Mouse (Mus musculus) Patski (cell line): ENCODE measurements around the gene Nin. TPM values are rescaled to one million over a fixed set of nuclear protein-coding genes. Genes with fewer than 3 reads are reported as not detected.

Experiments used
- ATAC-seq: fragments of 100-300 bp; one replicate; pipeline ENCODE4 v1.8.0; 2021
- CTCF ChIA-PET: fragments of 350-600 bp; sonication (Branson Sonifier 250); formaldehyde crosslinking; loops from one replicate; lab custom pipeline; 2022; ENCODE audit warnings: inconsistent platforms; lab: Charles Lee
- POLR2A ChIA-PET: fragments of 350-600 bp; sonication (Branson Sonifier 250); formaldehyde crosslinking; loops from one replicate; lab custom pipeline; 2022; ENCODE audit warnings: antibody characterized with exemption, inconsistent platforms; lab: Charles Lee
- DNase-seq: peaks from one replicate; pipeline ENCODE4 v3.0.0-alpha.2; 2011; ENCODE audit warnings: low read depth, low spot score
- H3K27me3 ChIP-seq: fragments of 371-371 bp; one replicate; pipeline ENCODE4 v1.5.1; 2021
- CTCF ChIP-seq: fragments of 100-300 bp; IDR thresholded peaks from one replicate; pipeline ENCODE4 v1.5.1; 2021
- in situ Hi-C: fragments of 300-500 bp; cut with MboI; formaldehyde crosslinking; loops from 3 replicates; pipeline ENCODE4 v1.11.1; 2018; ENCODE audit warnings: low pct_unique_long_range_greater_than_20kb, mixed read lengths
- polyA plus RNA-seq: library from polyadenylated mRNA; unstranded; gene quantifications from one replicate; pipeline ENCODE4 v1.2.3, GENCODE M21; 2021

The Nin gene
- polyA plus RNA-seq, 1 experiment from 2014 or later: 29.7 TPM

DNA sequence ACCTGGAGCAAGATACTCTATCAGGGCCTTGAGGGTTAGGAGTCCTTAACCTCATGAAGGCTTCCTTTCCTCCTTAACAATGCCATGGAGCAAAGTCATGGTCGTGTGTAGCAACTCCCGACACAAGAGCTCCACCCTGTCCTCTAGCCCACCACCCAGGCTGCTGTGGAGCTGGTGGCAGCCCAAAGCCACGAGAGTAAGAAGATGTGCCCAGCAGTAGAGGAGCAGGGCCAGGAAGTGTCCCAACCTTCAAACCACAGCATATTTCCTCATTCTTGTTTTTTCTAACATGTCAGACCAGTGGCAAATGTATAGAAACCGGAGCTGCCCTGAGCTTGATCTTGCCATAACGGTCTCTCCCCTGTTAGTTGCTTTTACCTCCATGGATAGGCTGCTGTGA lies 29.3 kb downstream of the Nin start:
- in situ Hi-C loops: no loop called here
- POLR2A ChIA-PET: no interaction called here
- DNase-seq (no peak), ATAC-seq (no peak)
- CTCF ChIA-PET: no interaction called here
- TF ChIP-seq CTCF: no peak
- no peaks in the 10 kb centered on the region for H3K27me3 ChIP-seq

DNA sequence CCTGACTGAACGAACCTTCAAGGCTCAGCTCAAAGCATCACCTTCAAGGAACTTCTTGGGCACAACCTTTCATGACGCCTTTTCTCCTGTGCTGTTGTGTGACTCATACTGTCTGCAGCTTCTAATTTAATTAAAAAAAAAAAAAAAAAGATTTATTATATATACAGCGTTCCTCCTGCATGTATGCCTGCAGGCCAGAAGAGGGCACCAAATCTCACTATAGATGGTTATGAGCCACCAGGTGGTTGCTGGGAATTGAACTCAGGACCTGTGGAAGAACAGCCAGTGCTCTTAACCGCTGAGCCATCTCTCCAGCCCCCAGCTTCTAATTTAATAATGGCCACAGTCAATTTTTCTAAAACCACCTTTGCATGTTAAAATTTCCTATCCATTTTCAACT lies 29.8 kb downstream of the Nin start:
- DNase-seq (no peak), ATAC-seq (no peak)
- POLR2A ChIA-PET: interaction anchor here (0.6 kb wide), 1 partner anchor 8 kb away, joined by 3 read pairs; no protein-coding TSS in a partner anchor
- H3K27me3 ChIP-seq: no peaks in the 10 kb centered on the region
- in situ Hi-C loops: no loop called here
- CTCF ChIA-PET: no interaction called here
- no peak for TF ChIP-seq CTCF

DNA sequence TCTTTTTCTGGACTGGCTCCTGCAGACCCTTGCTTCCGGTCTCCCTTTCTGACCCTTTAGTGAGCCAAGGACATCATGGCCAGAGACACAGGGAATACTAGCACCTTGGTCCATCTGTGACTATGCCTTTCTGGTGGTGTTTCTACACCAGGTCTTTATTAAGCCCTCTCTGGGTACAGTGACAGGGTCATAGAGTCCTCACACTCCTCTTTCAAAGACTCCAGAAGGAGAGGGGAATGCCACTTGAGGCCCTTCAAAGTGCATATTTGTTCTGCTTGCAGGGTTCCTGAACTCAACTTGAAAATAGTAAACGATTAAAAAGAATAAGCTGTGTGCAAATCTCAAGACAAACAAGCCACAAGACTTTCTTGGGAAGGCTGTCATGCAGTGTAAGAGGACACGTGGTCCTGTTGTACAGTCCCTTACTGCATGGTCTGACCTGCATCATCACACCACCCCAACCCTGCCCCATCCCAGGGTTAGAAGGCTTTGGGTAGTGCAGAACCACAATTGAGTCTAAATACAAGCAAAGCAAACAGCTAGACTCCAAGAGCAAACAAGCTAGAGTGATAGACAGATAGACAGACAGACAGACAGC lies 30.5 kb downstream of the Nin start:
- H3K27me3 ChIP-seq: no peaks in the 10 kb centered on the region
- DNase-seq: no peak
- ATAC-seq: no peak
- in situ Hi-C loops: no loop called here
- TF ChIP-seq CTCF: no peak
- ChIA-PET POLR2A (interaction anchor here (0.6 kb wide), 1 partner anchor 9 kb away, joined by 3 read pairs; no protein-coding TSS in a partner anchor), CTCF (no interaction called here)

DNA sequence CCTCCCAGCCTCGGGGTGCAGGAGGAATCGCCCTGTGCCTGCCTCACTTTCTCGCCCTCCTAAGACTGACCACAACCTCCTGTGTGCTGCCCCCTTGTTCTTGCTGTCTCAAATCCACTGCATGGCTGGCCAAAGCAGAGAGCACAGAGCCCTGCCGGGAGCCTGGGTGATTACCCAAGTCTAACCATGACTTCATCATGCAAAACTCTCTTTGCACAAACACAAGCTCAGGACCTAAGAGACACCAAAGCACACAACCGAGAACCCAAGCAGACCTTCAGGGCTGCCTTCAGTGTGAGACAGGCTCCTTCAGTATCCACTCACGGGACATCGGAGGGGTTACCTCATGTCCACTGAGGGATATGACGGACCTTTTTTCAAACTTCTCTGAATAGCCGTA lies 31.0 kb downstream of the Nin start:
- DNase-seq: no peak
- H3K27me3 ChIP-seq: no peaks in the 10 kb centered on the region
- TF ChIP-seq CTCF: no peak
- ChIA-PET POLR2A (no interaction called here), CTCF (no interaction called here)
- ATAC-seq: peak; percentile 74
- in situ Hi-C loops: no loop called here

DNA sequence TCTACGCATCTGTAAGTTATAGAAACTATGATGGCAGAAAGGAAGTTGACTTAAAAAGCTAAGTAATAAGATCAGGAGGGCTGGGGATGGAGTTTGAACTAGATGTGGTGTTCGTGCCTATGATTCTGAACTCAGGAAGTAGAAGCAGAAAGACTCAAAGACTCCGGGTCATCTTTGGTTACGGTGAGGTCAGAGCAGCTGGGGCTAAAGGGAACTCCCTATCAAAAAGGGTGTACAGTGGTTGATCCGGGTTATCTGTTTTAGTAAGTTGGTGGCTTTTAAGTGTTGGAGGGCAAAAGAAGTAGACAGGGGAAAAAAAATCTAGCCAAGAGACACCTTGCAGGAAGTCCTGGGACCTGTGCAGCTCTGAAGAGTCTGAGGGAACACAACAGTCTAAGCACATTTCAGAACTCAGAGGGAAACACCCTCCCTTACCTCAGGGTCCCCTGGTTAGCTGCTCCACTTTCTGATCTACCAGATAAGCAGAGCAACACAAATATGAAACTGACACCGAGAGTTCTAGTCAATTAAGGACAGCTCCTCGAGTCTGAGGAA lies 35.0 kb downstream of the Nin start:
- in situ Hi-C loops: no loop called here
- ATAC-seq (no peak), DNase-seq (no peak)
- H3K27me3 ChIP-seq: no peaks in the 10 kb centered on the region
- POLR2A ChIA-PET: no interaction called here
- no peak for TF ChIP-seq CTCF
- CTCF ChIA-PET: no interaction called here

DNA sequence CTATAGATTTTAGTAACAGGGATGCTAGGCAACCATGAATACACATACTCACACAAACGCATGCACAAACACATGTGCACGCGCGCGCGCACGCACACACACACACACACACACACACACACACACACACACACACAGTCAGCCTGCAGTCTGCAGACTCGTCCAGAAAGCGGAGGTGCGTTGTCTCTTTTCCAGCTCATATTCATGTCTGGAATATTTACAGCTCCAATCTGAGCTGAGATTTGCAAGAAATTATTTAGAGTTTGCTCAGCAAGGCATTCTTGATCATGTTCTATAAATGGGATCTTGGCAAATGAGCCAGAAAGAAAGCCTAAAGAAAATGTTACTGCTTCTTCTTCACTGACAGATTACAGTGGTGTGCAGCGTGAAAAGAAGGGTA lies 37.0 kb downstream of the Nin start:
- ATAC-seq: no peak
- H3K27me3 ChIP-seq: no peaks in the 10 kb centered on the region
- ChIA-PET POLR2A (no interaction called here), CTCF (no interaction called here)
- DNase-seq: no peak
- TF ChIP-seq CTCF: no peak
- in situ Hi-C loops: no loop called here

DNA sequence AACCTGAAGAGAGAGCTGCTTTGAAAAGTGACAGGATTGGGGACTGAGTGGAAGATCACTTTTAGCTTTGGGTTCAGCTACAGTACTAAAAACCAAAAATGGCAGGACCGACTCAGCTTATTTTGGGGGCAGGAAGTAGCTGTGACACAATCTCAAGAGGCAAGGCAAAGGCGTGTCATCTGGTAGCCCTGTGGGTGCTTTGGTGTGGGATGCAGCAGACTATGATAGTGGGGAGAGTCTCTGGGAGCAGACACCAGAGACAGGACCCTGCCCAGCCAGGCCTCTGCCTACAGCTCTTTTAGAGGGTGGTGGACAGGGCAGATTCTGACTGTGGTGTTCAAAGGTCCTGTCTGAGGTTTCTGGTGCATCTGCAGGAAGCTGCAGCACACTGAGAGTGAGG lies 38.5 kb downstream of the Nin start:
- CTCF ChIA-PET: interaction anchor here (1.0 kb wide), 1 partner anchor 14 kb away, joined by 3 read pairs; no protein-coding TSS in a partner anchor
- DNase-seq (no peak), ATAC-seq (no peak)
- in situ Hi-C loops: no loop called here
- TF ChIP-seq CTCF: no peak
- POLR2A ChIA-PET: interaction anchor here (0.7 kb wide), 1 partner anchor 48 kb away, joined by 3 read pairs; no protein-coding TSS in a partner anchor
- H3K27me3 ChIP-seq: no peaks in the 10 kb centered on the region

DNA sequence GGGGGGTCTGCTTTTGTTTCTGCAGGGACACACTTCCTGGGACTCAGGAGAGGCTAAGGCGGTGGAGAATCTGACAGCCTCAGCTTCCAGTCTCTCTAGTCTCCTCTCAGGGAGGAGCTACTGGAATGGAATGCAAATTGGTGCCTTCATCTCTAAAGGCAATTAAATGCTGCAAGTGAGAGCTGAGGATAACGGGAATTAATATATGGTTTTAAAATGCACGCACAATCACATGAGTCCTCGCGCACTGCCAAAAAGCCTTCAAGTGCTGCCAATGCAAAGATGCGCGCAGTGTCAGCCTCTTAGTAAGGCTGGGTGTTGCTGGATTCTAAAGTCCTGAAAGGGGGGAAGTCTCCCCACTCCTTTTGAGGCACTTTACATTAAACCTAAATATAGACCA lies 42.6 kb downstream of the Nin start:
- no peak for DNase-seq
- in situ Hi-C loops: no loop called here
- ChIA-PET CTCF (interaction anchor here (1.3 kb wide), 1 partner anchor 10 kb away, joined by 4 read pairs; no protein-coding TSS in a partner anchor), POLR2A (interaction anchor here (0.6 kb wide), 1 partner anchor 95 kb away, joined by 4 read pairs; no protein-coding TSS in a partner anchor)
- no peak for ATAC-seq
- no peaks in the 10 kb centered on the region for H3K27me3 ChIP-seq
- no peak for TF ChIP-seq CTCF

DNA sequence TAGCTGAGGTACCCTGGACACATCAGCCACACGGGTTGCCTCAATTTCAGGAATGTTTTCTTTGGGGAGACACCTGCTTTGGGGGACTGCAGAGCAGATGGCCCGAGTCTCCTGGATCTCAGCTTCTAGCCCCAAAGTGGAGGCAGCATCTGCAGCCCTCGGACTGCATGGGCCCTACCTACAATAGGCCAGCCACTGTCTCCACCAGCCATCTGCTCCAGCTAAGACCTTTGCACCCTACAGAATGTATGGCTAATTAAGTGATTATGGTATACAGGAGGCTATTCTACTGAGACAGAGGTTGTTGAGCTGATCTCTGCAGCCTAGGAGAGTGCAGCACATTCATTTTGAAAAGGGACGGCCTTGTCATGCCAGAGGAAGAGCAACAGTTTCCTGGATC lies 43.2 kb downstream of the Nin start:
- H3K27me3 ChIP-seq: no peaks in the 10 kb centered on the region
- ATAC-seq (no peak), DNase-seq (no peak)
- POLR2A ChIA-PET: interaction anchor here (1.9 kb wide), 1 partner anchor 34 kb away, joined by 5 read pairs; no protein-coding TSS in a partner anchor
- TF ChIP-seq CTCF: no peak
- in situ Hi-C loops: no loop called here
- CTCF ChIA-PET: interaction anchor here (1.3 kb wide), 1 partner anchor 10 kb away, joined by 4 read pairs; no protein-coding TSS in a partner anchor

DNA sequence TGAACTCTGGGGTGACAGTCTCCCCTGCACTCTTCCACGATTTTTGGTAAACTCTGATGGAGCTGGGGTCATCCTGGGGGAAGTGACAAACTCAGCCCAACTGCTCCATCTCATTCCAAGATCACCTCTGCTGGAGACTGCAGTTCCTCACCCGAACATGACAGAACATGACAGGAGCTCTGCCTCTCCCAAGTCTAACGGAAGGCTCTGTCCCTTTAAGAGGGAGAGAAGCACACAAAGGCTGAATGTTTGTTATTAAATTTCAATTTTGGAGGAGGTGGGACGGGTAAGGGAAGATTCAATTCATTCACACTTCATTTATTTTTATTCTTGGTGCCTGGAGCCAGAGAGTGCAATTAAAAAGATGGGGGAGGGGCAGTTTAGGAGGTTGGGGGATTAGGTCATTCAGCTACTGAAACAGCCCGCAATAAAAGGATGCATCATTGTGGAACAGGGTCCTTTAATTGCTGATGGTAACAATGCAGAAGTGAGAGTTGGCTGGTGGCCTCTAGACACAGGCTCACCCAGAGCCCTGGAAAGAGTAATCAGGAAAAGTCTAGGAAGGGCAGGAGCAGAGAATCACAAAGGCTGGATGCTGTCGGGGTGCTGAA lies 44.8 kb downstream of the Nin start:
- peak; percentile 64 for ATAC-seq
- DNase-seq: peak; percentile 78
- CTCF ChIA-PET: no interaction called here

DNA sequence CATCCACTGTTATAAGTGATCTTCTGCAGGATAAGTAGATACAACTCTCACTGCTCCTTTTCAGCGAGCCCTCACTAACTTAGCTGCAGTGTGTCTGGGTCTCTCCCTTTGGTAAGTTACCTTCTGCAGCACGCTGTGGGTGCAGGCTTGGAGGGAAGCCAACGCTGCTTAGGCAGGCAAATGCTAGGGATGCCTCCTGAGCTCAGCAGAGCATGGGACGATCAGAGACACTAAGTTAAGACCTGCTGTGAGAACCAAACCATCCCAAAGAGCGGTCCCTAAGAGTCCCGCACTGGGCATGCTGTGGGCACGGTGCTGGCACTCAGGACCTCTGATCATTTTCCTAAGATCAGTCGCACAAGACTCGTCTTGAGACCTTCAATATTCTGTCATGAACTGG lies 45.7 kb downstream of the Nin start:
- TF ChIP-seq CTCF: no peak
- ATAC-seq (peak; percentile 24), DNase-seq (peak; percentile 19)
- in situ Hi-C loops: loop anchor here (5.0 kb wide), 1 partner anchor 74 kb away; no protein-coding TSS in a partner anchor
- H3K27me3 ChIP-seq: no peaks in the 10 kb centered on the region
- POLR2A ChIA-PET: interaction anchor here (0.7 kb wide), 1 partner anchor 69 kb away, joined by 3 read pairs; no protein-coding TSS in a partner anchor
- CTCF ChIA-PET: no interaction called here

More for the DNA sequence above, 44.8 kb downstream of the Nin start:
- in situ Hi-C loops: loop anchor here (5.0 kb wide), 1 partner anchor 74 kb away; no protein-coding TSS in a partner anchor
- TF ChIP-seq CTCF: no peak
- POLR2A ChIA-PET: interaction anchor here (1.9 kb wide), 1 partner anchor 36 kb away, joined by 5 read pairs; no protein-coding TSS in a partner anchor
- no peaks in the 10 kb centered on the region for H3K27me3 ChIP-seq
